In the genomic region with DNA sequence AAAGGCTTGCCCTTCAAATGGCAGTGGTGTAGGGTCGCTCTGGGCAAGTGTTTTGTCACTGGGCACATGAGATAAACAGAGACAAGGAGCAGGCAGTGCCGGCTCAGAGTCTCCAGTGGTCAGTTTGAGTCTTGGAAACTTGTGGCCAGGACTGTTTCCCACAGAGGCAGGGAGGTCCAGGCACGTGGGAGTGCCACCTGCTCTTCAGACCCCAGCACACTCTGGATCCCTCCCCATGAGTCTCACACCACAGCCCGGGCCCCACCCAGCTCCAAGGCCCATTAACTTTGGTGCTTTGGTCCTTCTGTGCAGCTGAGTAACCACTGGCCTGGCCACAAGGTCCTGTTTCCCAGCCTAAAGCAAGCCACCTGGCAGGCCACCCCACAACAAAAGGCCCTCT, we compare ENCODE assay signal across 18 mouse cellular contexts. TPM values are rescaled to one million over a fixed set of nuclear protein-coding genes. Genes with fewer than 3 reads are reported as not detected.
DNase-seq lines count a peak whose midpoint lies in the region; ATAC-seq and TF ChIP-seq lines count a peak whose summit lies in the region.
"Had no signal": no experiment of that assay in that cellular context is flagged by ENCODE, and none has a peak within 500 bp of the region (broad histone marks: within the 10 kb centered on the region; RNA-seq: fewer than 3 reads in every experiment).

No protein-coding gene starts in this region.

- peak overlapping the region; percentile 41; the same call in 1 of the 2 replicates for H3K27ac ChIP-seq in hindbrain, postnatal 0 days
- no peak overlapping the region for H3K27ac ChIP-seq in hindbrain, embryonic 12.5 days
- 0 out of 2 replicates have a peak overlapping the region, but pooled peaks have one; percentile 20 for H3K27ac ChIP-seq in kidney, postnatal 0 days
- H3K27ac ChIP-seq in midbrain, embryonic 15.5 days: peak overlapping the region; percentile 40; the same call in 1 of the 2 replicates
- H3K27ac ChIP-seq in thymus, adult 2 months (ENCODE audit: control insufficient read depth, insufficient read depth, low read length): no peak overlapping the region
- H3K27ac ChIP-seq: heart, embryonic 10.5 days; liver, embryonic 15.5 days; neural tube, embryonic 12.5 days had no signal

- POLR2A ChIA-PET in Patski (lab: Charles Lee): interaction anchor here (1.3 to 1.5 kb wide), 2 partner anchors 15 to 58 kb away, joined by 4 read pairs; no protein-coding TSS in a partner anchor

- H3K9me3 ChIP-seq in hindbrain, postnatal 0 days (ENCODE audit: low read length): no peaks in the 10 kb centered on the region
- no peaks in the 10 kb centered on the region for H3K9me3 ChIP-seq in hindbrain, embryonic 12.5 days (replicated peaks)
- no peaks in the 10 kb centered on the region for H3K9me3 ChIP-seq in kidney, postnatal 0 days (replicated peaks; ENCODE audit: low read length)
- H3K9me3 ChIP-seq in midbrain, embryonic 15.5 days: no peaks in the 10 kb centered on the region
- H3K9me3 ChIP-seq: heart, embryonic 10.5 days; liver, embryonic 15.5 days; neural tube, embryonic 12.5 days had no signal

- TF ChIP-seq CTCF in hindbrain, postnatal 0 days (IDR thresholded peaks at IDR 0.05; ENCODE audit: low read depth): no peak
- TF ChIP-seq CTCF in Patski (IDR thresholded peaks at IDR 0.05): no peak
- TF ChIP-seq CTCF in kidney, postnatal 0 days (IDR thresholded peaks at IDR 0.05; ENCODE audit: low read depth): no peak
- no peak for TF ChIP-seq CTCF in thymus, adult 2 months (IDR thresholded peaks at IDR 0.05; ENCODE audit: borderline replicate concordance, control insufficient read depth, extremely low read depth, insufficient read depth, low read length, poor library complexity)

- no peak for DNase-seq in hindbrain, postnatal 0 days (ENCODE audit: low spot score)
- peak; percentile 71 for DNase-seq in Patski (ENCODE audit: low read depth, low spot score)
- DNase-seq in kidney, postnatal 0 days (ENCODE audit: low spot score): peak; percentile 77
- no peak for DNase-seq in thymus, adult 2 months
- DNase-seq in layer of hippocampus, postnatal 14 days (ENCODE audit: low spot score in 2 of 2): no peak
- DNase-seq: adrenal gland, postnatal 36 days; embryo, embryonic 11 days; gastrocnemius, postnatal 10 days; layer of hippocampus, postnatal 36 days; lung, postnatal 14 days had no signal

- in situ Hi-C loops in Patski (cut with MboI; ENCODE audit: low pct_unique_long_range_greater_than_20kb): loop anchor here (5.0 to 25.0 kb wide), 2 partner anchors 45 to 415 kb away; no protein-coding TSS in a partner anchor

- no peak overlapping the region for H3K4me3 ChIP-seq in hindbrain, postnatal 0 days (ENCODE audit: low read length)
- no peak overlapping the region for H3K4me3 ChIP-seq in hindbrain, embryonic 12.5 days
- H3K4me3 ChIP-seq in kidney, postnatal 0 days (replicated peaks; ENCODE audit: low read depth, low read length): no peak overlapping the region
- no peak overlapping the region for H3K4me3 ChIP-seq in midbrain, embryonic 15.5 days
- no peak overlapping the region for H3K4me3 ChIP-seq in thymus, adult 2 months (ENCODE audit: control insufficient read depth, insufficient read depth, low read length)
- H3K4me3 ChIP-seq: heart, embryonic 10.5 days; liver, embryonic 15.5 days; neural tube, embryonic 12.5 days had no signal

- ATAC-seq in hindbrain, postnatal 0 days: 0 out of 2 replicates have a peak, but pooled peaks have one; percentile 6
- no peak for ATAC-seq in hindbrain, embryonic 12.5 days (ENCODE audit: low FRiP score)
- peak; percentile 67 for ATAC-seq in Patski
- ATAC-seq in kidney, postnatal 0 days (replicated peaks; ENCODE audit: low FRiP score, low read depth): peak; percentile 73
- ATAC-seq in midbrain, embryonic 15.5 days (replicated peaks): no peak
- ATAC-seq: activated CD4-positive, CD25-positive, alpha-beta regulatory T cell, adult 4 months; forebrain, embryonic 16.5 days; intestine, embryonic 16.5 days had no signal

- 79% methylated on average over 4 of the region's 4 CpGs for WGBS in hindbrain, postnatal 0 days
- WGBS in hindbrain, embryonic 12.5 days: 76% methylated on average over 4 of the region's 4 CpGs
- WGBS in kidney, postnatal 0 days: 36% methylated on average over 4 of the region's 4 CpGs
- 72% methylated on average over 4 of the region's 4 CpGs for WGBS in midbrain, embryonic 15.5 days
- WGBS in thymus, adult 2 months: 27% methylated on average over 4 of the region's 4 CpGs

- TF ChIP-seq POLR2A in thymus, adult 2 months (IDR thresholded peaks at IDR 0.05; ENCODE audit: control insufficient read depth, extremely low read depth, insufficient read depth, low read length, poor library complexity): no peak

- CTCF ChIA-PET in Patski (lab: Charles Lee): interaction anchor here (1.3 kb wide), 1 partner anchor 44 kb away, joined by 5 read pairs; no protein-coding TSS in a partner anchor

- no peaks in the 10 kb centered on the region for H3K36me3 ChIP-seq in hindbrain, postnatal 0 days (ENCODE audit: insufficient read depth, low read length)
- H3K36me3 ChIP-seq in hindbrain, embryonic 12.5 days: peaks cover 19% of the 10 kb centered on the region; the same call in 1 of the 2 replicates
- H3K36me3 ChIP-seq in kidney, postnatal 0 days (ENCODE audit: insufficient read depth, low read length): 0 out of 2 replicates have a peak, but pooled peaks cover 14% of the 10 kb centered on the region
- peaks cover 10% of the 10 kb centered on the region for H3K36me3 ChIP-seq in midbrain, embryonic 15.5 days (replicated peaks)
- no peaks in the 10 kb centered on the region for H3K36me3 ChIP-seq in thymus, adult 2 months (ENCODE audit: control insufficient read depth, insufficient read depth, low read length)
- H3K36me3 ChIP-seq: liver, embryonic 15.5 days had no signal

- H3K4me1 ChIP-seq in hindbrain, postnatal 0 days (ENCODE audit: insufficient read depth, low read length): peaks cover 12% of the 10 kb centered on the region
- peaks cover 25% of the 10 kb centered on the region for H3K4me1 ChIP-seq in hindbrain, embryonic 12.5 days
- H3K4me1 ChIP-seq in kidney, postnatal 0 days (replicated peaks; ENCODE audit: insufficient read depth, low read length): peaks cover 4% of the 10 kb centered on the region; the same call in 1 of the 2 replicates
- H3K4me1 ChIP-seq in midbrain, embryonic 15.5 days: peaks cover 28% of the 10 kb centered on the region
- H3K4me1 ChIP-seq in thymus, adult 2 months (replicated peaks; ENCODE audit: control insufficient read depth, insufficient read depth, low read length): peaks cover 3% of the 10 kb centered on the region; the same call in 1 of the 2 replicates

- H3K27me3 ChIP-seq in hindbrain, postnatal 0 days (ENCODE audit: insufficient read depth, low read length): no peaks in the 10 kb centered on the region
- H3K27me3 ChIP-seq in hindbrain, embryonic 12.5 days: no peaks in the 10 kb centered on the region
- no peaks in the 10 kb centered on the region for H3K27me3 ChIP-seq in Patski
- no peaks in the 10 kb centered on the region for H3K27me3 ChIP-seq in kidney, postnatal 0 days (ENCODE audit: insufficient read depth, low read length)
- no peaks in the 10 kb centered on the region for H3K27me3 ChIP-seq in midbrain, embryonic 15.5 days (replicated peaks)
- no peaks in the 10 kb centered on the region for H3K27me3 ChIP-seq in thymus, adult 2 months (ENCODE audit: control insufficient read depth, insufficient read depth, low read length)
- H3K27me3 ChIP-seq: neural tube, embryonic 12.5 days had no signal

- H3K4me2 ChIP-seq in hindbrain, postnatal 0 days (ENCODE audit: low read depth, low read length): no peak overlapping the region
- no peak overlapping the region for H3K4me2 ChIP-seq in hindbrain, embryonic 12.5 days (replicated peaks)
- H3K4me2 ChIP-seq in kidney, postnatal 0 days (ENCODE audit: low read length): no peak overlapping the region
- no peak overlapping the region for H3K4me2 ChIP-seq in midbrain, embryonic 15.5 days
- H3K4me2 ChIP-seq: liver, embryonic 15.5 days; neural tube, embryonic 12.5 days had no signal

- H3K9ac ChIP-seq in hindbrain, postnatal 0 days (replicated peaks; ENCODE audit: low read length): no peak overlapping the region
- H3K9ac ChIP-seq in hindbrain, embryonic 12.5 days: no peak overlapping the region
- no peak overlapping the region for H3K9ac ChIP-seq in kidney, postnatal 0 days (ENCODE audit: low read depth, low read length)
- H3K9ac ChIP-seq in midbrain, embryonic 15.5 days: no peak overlapping the region
- H3K9ac ChIP-seq: liver, embryonic 15.5 days; neural tube, embryonic 12.5 days had no signal

RNA-seq across cellular contexts. Expression of a gene that starts 20.3 kb away (rescaled TPM):
- 0.31 and 1.2 TPM in 2 replicates for total RNA-seq in hindbrain, postnatal 0 days (2014; rRNA removed)
- polyA plus RNA-seq in hindbrain, postnatal 0 days (2015; fragmentation: Nextera tagmentation; extraction: Ambion mirVana): 0.20 and 0.47 TPM in 2 replicates
- polyA plus RNA-seq in hindbrain, embryonic 12.5 days (2016; fragmentation: Nextera tagmentation; extraction: Ambion mirVana): 0.43 and 0.48 TPM in 2 replicates
- polyA plus RNA-seq in Patski (2021): 0.41 TPM
- polyA plus RNA-seq in kidney, postnatal 0 days (2015; fragmentation: Nextera tagmentation; extraction: Ambion mirVana): 0.46 and 0.54 TPM in 2 replicates
- polyA plus RNA-seq in midbrain, embryonic 15.5 days (2015; fragmentation: Nextera tagmentation; extraction: Ambion mirVana): 0.09 and 0.27 TPM in 2 replicates
- 0.26 and 0.32 TPM in 2 replicates for polyA plus RNA-seq in thymus, adult 2 months (2012; rRNA removed)
- total RNA-seq in layer of hippocampus, postnatal 14 days (2021): 1 to 10 TPM; 1.0 to 1.6 TPM
- polyA plus RNA-seq: liver, embryonic 15.5 days had no signal

RNA-seq across cellular contexts. Expression of a gene that starts 31.9 kb away (rescaled TPM):
- 19.7 and 20.6 TPM in 2 replicates for total RNA-seq in hindbrain, postnatal 0 days (2014; rRNA removed)
- 12.6 and 12.8 TPM in 2 replicates for polyA plus RNA-seq in hindbrain, postnatal 0 days (2015; fragmentation: Nextera tagmentation; extraction: Ambion mirVana)
- polyA plus RNA-seq in hindbrain, embryonic 12.5 days (2016; fragmentation: Nextera tagmentation; extraction: Ambion mirVana): 17.1 and 19.9 TPM in 2 replicates
- 26.0 TPM for polyA plus RNA-seq in Patski (2021)
- 10.9 and 11.9 TPM in 2 replicates for polyA plus RNA-seq in kidney, postnatal 0 days (2015; fragmentation: Nextera tagmentation; extraction: Ambion mirVana)
- polyA plus RNA-seq in midbrain, embryonic 15.5 days (2015; fragmentation: Nextera tagmentation; extraction: Ambion mirVana): 20.1 and 23.1 TPM in 2 replicates
- 28.8 and 34.6 TPM in 2 replicates for polyA plus RNA-seq in thymus, adult 2 months (2012; rRNA removed)
- total RNA-seq in layer of hippocampus, postnatal 14 days (2021): 10 to 100 TPM; 22.9 to 26.0 TPM

RNA-seq across cellular contexts. Expression of a gene that starts 33.6 kb away (rescaled TPM):
- 164 and 170 TPM in 2 replicates for total RNA-seq in hindbrain, postnatal 0 days (2014; rRNA removed)
- 102 and 118 TPM in 2 replicates for polyA plus RNA-seq in hindbrain, postnatal 0 days (2015; fragmentation: Nextera tagmentation; extraction: Ambion mirVana)
- 66.2 and 68.3 TPM in 2 replicates for polyA plus RNA-seq in hindbrain, embryonic 12.5 days (2016; fragmentation: Nextera tagmentation; extraction: Ambion mirVana)
- 459 TPM for polyA plus RNA-seq in Patski (2021)
- 81.0 and 88.4 TPM in 2 replicates for polyA plus RNA-seq in kidney, postnatal 0 days (2015; fragmentation: Nextera tagmentation; extraction: Ambion mirVana)
- polyA plus RNA-seq in midbrain, embryonic 15.5 days (2015; fragmentation: Nextera tagmentation; extraction: Ambion mirVana): 83.4 and 83.6 TPM in 2 replicates
- polyA plus RNA-seq in thymus, adult 2 months (2012; rRNA removed): 72.6 and 78.8 TPM in 2 replicates
- 100 to 1,000 TPM; 266 to 270 TPM for total RNA-seq in layer of hippocampus, postnatal 14 days (2021)

Comparison
In these comparisons a context has a peak if more than half of its experiments do, and no peak if none do; other contexts are left out.
1. ATAC-seq: peak in hindbrain, postnatal 0 days (single experiment), Patski (single experiment) and kidney, postnatal 0 days (single experiment); none in hindbrain, embryonic 12.5 days (single experiment) and midbrain, embryonic 15.5 days (single experiment).
2. H3K27ac ChIP-seq: peak in hindbrain, postnatal 0 days (single experiment), kidney, postnatal 0 days (single experiment) and midbrain, embryonic 15.5 days (single experiment); none in hindbrain, embryonic 12.5 days (single experiment) and thymus, adult 2 months (single experiment).
3. DNase-seq: peak in Patski (single experiment) and kidney, postnatal 0 days (single experiment); none in hindbrain, postnatal 0 days (single experiment), thymus, adult 2 months (single experiment) and layer of hippocampus, postnatal 14 days (0 of 2).